Mouse (Mus musculus) forebrain, postnatal 0 days (tissue): ENCODE data around the gene Dnaic2. TPM values are rescaled to one million over a fixed set of nuclear protein-coding genes. Genes with fewer than 3 reads are reported as not detected.

Experiments
- ATAC-seq: fragments of 200-750 bp; cut with Nextera tagmentation; 2 replicates; pipeline ENCODE4 v1.8.0; 2017; ENCODE audit warnings: mild to moderate bottlenecking, moderate library complexity
- DNase-seq: peaks from one replicate; pipeline ENCODE4 v3.0.0-alpha.2; 2015
- H3K27ac ChIP-seq: fragments of 300-500 bp; sonication (generic); 2 replicates; pipeline ENCODE4 v1.5.1; 2014; ENCODE audit warnings: low read depth, mild to moderate bottlenecking, antibody characterized with exemption, low read length, moderate library complexity, mixed read lengths
- H3K27me3 ChIP-seq: fragments of 300-500 bp; sonication (generic); 2 replicates; pipeline ENCODE4 v1.6.1; 2014; ENCODE audit warnings: mild to moderate bottlenecking, low read length, mixed read lengths; ENCODE audit not compliant: insufficient read depth
- H3K36me3 ChIP-seq: fragments of 300-500 bp; sonication (generic); 2 replicates; pipeline ENCODE4 v1.6.1; 2014; ENCODE audit warnings: mild to moderate bottlenecking, moderate library complexity; ENCODE audit not compliant: insufficient read depth
- H3K4me1 ChIP-seq: fragments of 300-500 bp; sonication (generic); 2 replicates; pipeline ENCODE4 v1.6.1; 2014; ENCODE audit warnings: antibody characterized with exemption; ENCODE audit not compliant: insufficient read depth
- H3K4me2 ChIP-seq: fragments of 300-500 bp; sonication (generic); 2 replicates; pipeline ENCODE4 v1.6.1; 2014; ENCODE audit warnings: low read depth, mild to moderate bottlenecking, moderate library complexity
- H3K4me3 ChIP-seq: fragments of 300-500 bp; sonication (generic); 2 replicates; pipeline ENCODE4 v1.5.1; 2014; ENCODE audit warnings: low read depth, low read length, mixed read lengths
- H3K9ac ChIP-seq: fragments of 300-500 bp; sonication (generic); 2 replicates; pipeline ENCODE4 v1.6.1; 2014; ENCODE audit warnings: mild to moderate bottlenecking
- H3K9me3 ChIP-seq: fragments of 300-500 bp; sonication (generic); 2 replicates; pipeline ENCODE4 v1.6.1; 2016; ENCODE audit warnings: low read length
- CTCF ChIP-seq: sonication (generic); IDR thresholded peaks from 2 replicates; pipeline ENCODE4 v1.5.1; 2016; ENCODE audit warnings: antibody characterized with exemption, control low read depth, low read depth
- WGBS: fragments of 180-500 bp; shearing (Covaris S2); extraction: QIAGEN DNeasy Blood & Tissue Kit; methylation state at CpG from one replicate; pipeline ENCODE4 v1.1.7; 2014; 5-methylcytosine and 5-hydroxymethylcytosine counted together
- polyA plus RNA-seq: library from polyadenylated mRNA; unstranded; fragments of >200 nt; fragmentation: Nextera tagmentation; extraction: Ambion mirVana; gene quantifications from 2 replicates; pipeline ENCODE4 v1.2.1, GENCODE M21; 2015
- total RNA-seq: library from RNA; depleted of rRNA; stranded (reverse); fragments of >200 nt; gene quantifications from 2 replicates; pipeline ENCODE4 v1.2.3, GENCODE M21; 2014; rRNA removed

The Dnaic2 gene
- total and polyA plus RNA-seq, 2 experiments from 2014 or later: 4.4 to 8.9 TPM

DNA sequence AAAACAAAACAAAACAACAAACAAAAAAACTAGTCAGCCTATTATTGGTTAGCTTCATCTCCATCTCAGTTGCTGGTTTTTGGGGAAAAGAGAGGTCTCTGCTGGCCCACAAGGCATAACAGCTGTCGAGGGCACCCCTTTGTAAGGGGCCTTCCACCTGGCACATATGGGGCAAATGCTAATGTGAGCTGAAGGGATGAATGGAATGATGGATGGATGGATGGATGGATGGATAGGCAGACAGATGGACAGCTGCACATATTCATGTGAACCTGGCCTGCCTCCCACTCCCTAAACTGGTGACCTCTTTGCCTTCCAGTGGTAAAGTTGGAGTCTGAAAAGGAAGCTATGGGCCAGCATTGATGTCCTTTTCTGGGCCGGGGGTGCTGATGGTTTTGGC is 79.8 kb downstream of the Dnaic2 start:
- H3K27ac ChIP-seq: no peak overlapping the region
- DNase-seq (no peak), ATAC-seq (no peak)
- no peaks in the 10 kb centered on the region for H3K36me3 ChIP-seq
- no peak overlapping the region for H3K9ac ChIP-seq
- no peaks in the 10 kb centered on the region for H3K4me1 ChIP-seq
- no peak overlapping the region for H3K4me3 ChIP-seq
- no peaks in the 10 kb centered on the region for H3K9me3 ChIP-seq
- no peaks in the 10 kb centered on the region for H3K27me3 ChIP-seq
- 35% methylated on average over 2 of the region's 2 CpGs for WGBS
- no peak for TF ChIP-seq CTCF
- H3K4me2 ChIP-seq: no peak overlapping the region

Other genes starting within 250 kb of the Dnaic2 start
- 1,173 and 2,728 TPM in 2 replicates for gene Rpl38, start 58.9 kb upstream of the Dnaic2 start, total RNA-seq
- gene Rpl38, start 58.9 kb upstream of the Dnaic2 start, polyA plus RNA-seq: 1,003 and 1,434 TPM in 2 replicates
- 26.6 and 29.9 TPM in 2 replicates for gene Ttyh2, start 52.0 kb upstream of the Dnaic2 start, total RNA-seq
- gene Ttyh2, start 52.0 kb upstream of the Dnaic2 start, polyA plus RNA-seq: 24.4 and 26.4 TPM in 2 replicates
- 3.2 TPM in 2 replicates for gene Kif19a, start 38.0 kb downstream of the Dnaic2 start, total RNA-seq
- gene Kif19a, start 38.0 kb downstream of the Dnaic2 start, polyA plus RNA-seq: 0.57 and 0.79 TPM in 2 replicates
- 28.2 and 29.1 TPM in 2 replicates for gene Btbd17, start 68.5 kb downstream of the Dnaic2 start, total RNA-seq
- 12.0 and 20.1 TPM in 2 replicates for gene Btbd17, start 68.5 kb downstream of the Dnaic2 start, polyA plus RNA-seq
- not detected in 2 replicates for gene Gpr142, start 71.5 kb downstream of the Dnaic2 start, total RNA-seq
- gene Gpr142, start 71.5 kb downstream of the Dnaic2 start, polyA plus RNA-seq: not detected in 2 replicates
- gene Gprc5c, start 123.7 kb downstream of the Dnaic2 start, total RNA-seq: 4.4 and 7.9 TPM in 2 replicates
- gene Gprc5c, start 123.7 kb downstream of the Dnaic2 start, polyA plus RNA-seq: 5.5 and 5.8 TPM in 2 replicates
- 0.86 and 1.0 TPM in 2 replicates for gene Cd300a, start 162.6 kb downstream of the Dnaic2 start, total RNA-seq
- gene Cd300a, start 162.6 kb downstream of the Dnaic2 start, polyA plus RNA-seq: 1.1 and 1.4 TPM in 2 replicates
- gene Cd300lb, start 207.0 kb downstream of the Dnaic2 start, total RNA-seq: not detected in 2 replicates
- not detected in 2 replicates for gene Cd300lb, start 207.0 kb downstream of the Dnaic2 start, polyA plus RNA-seq
- not detected in 2 replicates for gene Cd300c, start 241.7 kb downstream of the Dnaic2 start, total RNA-seq
- not detected in 2 replicates for gene Cd300c, start 241.7 kb downstream of the Dnaic2 start, polyA plus RNA-seq